Mouse (Mus musculus) CH12.LX (cell line): ENCODE data around the gene Tnk1. TPM values are rescaled to one million over a fixed set of nuclear protein-coding genes. Genes with fewer than 3 reads are reported as not detected.

Experiments
- DNase-seq: peaks from one replicate; pipeline ENCODE4 v3.0.0-alpha.2; 2013; ENCODE audit errors: extremely low read depth
- H3K27ac ChIP-seq: 2 replicates; pipeline ENCODE4 v1.5.1; 2012; ENCODE audit warnings: low read depth, mild to moderate bottlenecking, control low read depth, moderate library complexity; ENCODE audit not compliant: insufficient read depth
- H3K27me3 ChIP-seq: replicated peaks from 2 replicates; pipeline ENCODE3; 2012; ENCODE audit warnings: inconsistent platforms
- H3K36me3 ChIP-seq, 2 experiments: replicated peaks in 1 of 2; 2 replicates each; pipeline versions ENCODE3 to v1.6.1; 2012; ENCODE audit warnings: inconsistent platforms in 1 of 2, low read length in 1 of 2, mild to moderate bottlenecking in 1 of 2, mixed read lengths in 1 of 2, moderate library complexity in 1 of 2; ENCODE audit not compliant: control insufficient read depth in 1 of 2, insufficient read depth in 1 of 2
- H3K4me1 ChIP-seq, 2 experiments: 2 replicates each; pipeline ENCODE4 v1.6.1; 2012; ENCODE audit warnings: inconsistent platforms in 1 of 2, moderate library complexity in 1 of 2; ENCODE audit not compliant: insufficient read depth in 2 of 2, control insufficient read depth in 1 of 2
- H3K4me2 ChIP-seq: 2 replicates; pipeline ENCODE4 v1.6.1; 2012; ENCODE audit warnings: low read depth, mild to moderate bottlenecking, control low read depth; ENCODE audit not compliant: poor library complexity, insufficient read depth, severe bottlenecking
- H3K4me3 ChIP-seq, 3 experiments: fragments of 150-350 bp in 1 of 3; sonication (generic) in 1 of 3; replicated peaks in 1 of 3; 2 replicates each; pipeline versions ENCODE3 to v1.5.1; 2011 to 2012; ENCODE audit warnings: low read depth in 2 of 3, low read length in 2 of 3, mild to moderate bottlenecking in 2 of 3, moderate library complexity in 2 of 3, control low read depth in 1 of 3, improper control_type of control experiment in 1 of 3, inconsistent platforms in 1 of 3, mixed read lengths in 1 of 3; ENCODE audit not compliant: poor library complexity in 1 of 3
- H3K79me2 ChIP-seq: replicated peaks from 2 replicates; pipeline ENCODE4 v1.6.1; 2012; ENCODE audit warnings: mild to moderate bottlenecking, moderate library complexity; ENCODE audit not compliant: control insufficient read depth, poor library complexity, insufficient read depth, severe bottlenecking; ENCODE audit errors: extremely low read depth
- H3K9ac ChIP-seq: 2 replicates; pipeline ENCODE4 v1.6.1; 2012; ENCODE audit warnings: low read depth, mild to moderate bottlenecking, control low read depth, moderate library complexity; ENCODE audit not compliant: insufficient read depth
- H3K9me3 ChIP-seq: replicated peaks from 2 replicates; pipeline ENCODE3; 2012; ENCODE audit warnings: low read length, inconsistent platforms, mixed read lengths
- BHLHE40 ChIP-seq: IDR thresholded peaks from 2 replicates; pipeline ENCODE4 v1.6.1; 2011; ENCODE audit warnings: mild to moderate bottlenecking, low read depth, low read length, improper control_type of control experiment
- CHD1 ChIP-seq: IDR thresholded peaks from 2 replicates; pipeline ENCODE4 v1.6.1; 2012; ENCODE audit warnings: low read depth, low read length, improper control_type of control experiment, inconsistent platforms
- CHD2 ChIP-seq: IDR thresholded peaks from 2 replicates; pipeline ENCODE4 v1.6.1; 2011; ENCODE audit warnings: low read length, improper control_type of control experiment
- EP300 ChIP-seq: IDR thresholded peaks from 2 replicates; pipeline ENCODE4 v1.6.1; 2011; ENCODE audit warnings: low read length, improper control_type of control experiment
- GABPA ChIP-seq: IDR thresholded peaks from 2 replicates; pipeline ENCODE4 v1.6.1; 2012; ENCODE audit warnings: low read depth, low read length, improper control_type of control experiment, inconsistent platforms; ENCODE audit not compliant: insufficient replicate concordance
- HCFC1 ChIP-seq: IDR thresholded peaks from 2 replicates; pipeline ENCODE4 v1.6.1; 2012; ENCODE audit warnings: low read depth, mild to moderate bottlenecking, inconsistent platforms, low read length, improper control_type of control experiment
- IRF4 ChIP-seq: IDR thresholded peaks from 2 replicates; pipeline ENCODE4 v1.6.1; 2014; ENCODE audit warnings: low read depth, mild to moderate bottlenecking, inconsistent platforms, low read length, improper control_type of control experiment
- JUN ChIP-seq: IDR thresholded peaks from 2 replicates; pipeline ENCODE4 v1.6.1; 2011; ENCODE audit warnings: low read depth, mild to moderate bottlenecking, low read length, improper control_type of control experiment, moderate library complexity; ENCODE audit not compliant: insufficient read depth
- KAT2A ChIP-seq: IDR thresholded peaks from 2 replicates; pipeline ENCODE4 v1.6.1; 2012; ENCODE audit warnings: low read length, improper control_type of control experiment, inconsistent platforms; ENCODE audit not compliant: insufficient replicate concordance
- MAFK ChIP-seq: IDR thresholded peaks from 2 replicates; pipeline ENCODE4 v1.6.1; 2011; ENCODE audit warnings: low read length, improper control_type of control experiment; ENCODE audit not compliant: insufficient replicate concordance
- MAZ ChIP-seq: IDR thresholded peaks from 2 replicates; pipeline ENCODE4 v1.6.1; 2012; ENCODE audit warnings: low read depth, mild to moderate bottlenecking, inconsistent platforms, low read length, improper control_type of control experiment, moderate library complexity
- MEF2A ChIP-seq: IDR thresholded peaks from 2 replicates; pipeline ENCODE4 v1.6.1; 2014; ENCODE audit warnings: low read depth, mild to moderate bottlenecking, inconsistent platforms, low read length, improper control_type of control experiment, borderline replicate concordance
- MYC ChIP-seq: IDR thresholded peaks from 2 replicates; pipeline ENCODE4 v1.6.1; 2011; ENCODE audit warnings: low read depth, mild to moderate bottlenecking, improper control_type of control experiment, low read length
- NRF1 ChIP-seq: IDR thresholded peaks from 2 replicates; pipeline ENCODE4 v1.6.1; 2014; ENCODE audit warnings: low read depth, mild to moderate bottlenecking, inconsistent platforms, low read length, improper control_type of control experiment, moderate library complexity
- PAX5 ChIP-seq: IDR thresholded peaks from 2 replicates; pipeline ENCODE4 v1.6.1; 2012; ENCODE audit warnings: low read length, inconsistent platforms, mixed read lengths
- POLR2A ChIP-seq: IDR thresholded peaks from 2 replicates; pipeline ENCODE4 v1.6.1; 2011; ENCODE audit warnings: low read depth, mild to moderate bottlenecking, improper control_type of control experiment, low read length
- POLR2AphosphoS2 ChIP-seq: IDR thresholded peaks from 2 replicates; pipeline ENCODE4 v1.6.1; 2011; ENCODE audit warnings: low read depth, low read length, improper control_type of control experiment
- RAD21 ChIP-seq: IDR thresholded peaks from 2 replicates; pipeline ENCODE4 v1.6.1; 2011; ENCODE audit warnings: low read depth, mild to moderate bottlenecking, low read length, improper control_type of control experiment, moderate library complexity
- TBP ChIP-seq: conservative IDR thresholded peaks from 2 replicates; pipeline ENCODE4 v1.6.1; 2011; ENCODE audit warnings: low read depth, low read length, improper control_type of control experiment
- TCF12 ChIP-seq: IDR thresholded peaks from 2 replicates; pipeline ENCODE4 v1.6.1; 2014; ENCODE audit warnings: low read depth, mild to moderate bottlenecking, inconsistent platforms, low read length, improper control_type of control experiment
- USF2 ChIP-seq: conservative IDR thresholded peaks from 2 replicates; pipeline ENCODE4 v1.6.1; 2011; ENCODE audit warnings: low read depth, low read length, improper control_type of control experiment
- dilution Hi-C: fragments of 300-500 bp; cut with MboI; formaldehyde crosslinking; loops from 2 replicates; pipeline ENCODE4 v1.14.3; 2020; ENCODE audit warnings: low sequenced_read_pairs; ENCODE audit not compliant: extremely low pct_unique_long_range_greater_than_20kb, extremely low pct_ligation_motif_present
- in situ Hi-C: fragments of 300-500 bp; cut with MboI; formaldehyde crosslinking; loops from 3 replicates; pipeline ENCODE4 v1.14.3; 2019; ENCODE audit warnings: low sequenced_read_pairs, low pct_ligation_motif_present, low pct_unique_long_range_greater_than_20kb, mixed read lengths
- polyA plus RNA-seq: library from polyadenylated mRNA; unstranded; fragments of >175 nt; gene quantifications from 2 replicates; pipeline ENCODE4 v1.2.1, GENCODE M21; 2012; ENCODE audit warnings: low read depth; ENCODE audit not compliant: insufficient read length
- total RNA-seq, 2 experiments: library from RNA; depleted of rRNA; stranded (reverse); fragments of 300-350 nt in 1 of 2; fragments of >200 nt in 1 of 2; gene quantifications; 2 replicates each; pipeline ENCODE4 v1.2.3; 2012 to 2014

Gene Tnk1
- total and polyA plus RNA-seq, 3 experiments: 0.13 to 0.30 TPM; not detected in 1

- peaks cover 35% of the 10 kb centered on the region for H3K27me3 ChIP-seq
- H3K4me1 ChIP-seq: peaks cover 1 to 3% of the 10 kb centered on the region in 2 experiments; a peak in 2 of 4 replicates
- no peak overlapping the region for H3K27ac ChIP-seq
- H3K9me3 ChIP-seq: peaks cover 10% of the 10 kb centered on the region
- no peak overlapping the region for H3K4me2 ChIP-seq
- no peak overlapping the region for H3K9ac ChIP-seq
- TF ChIP-seq CHD1: no peak
- no peak for DNase-seq
- dilution Hi-C loops: no loop called here
- H3K36me3 ChIP-seq: peaks cover 0 to 5% of the 10 kb centered on the region in 2 experiments
- no peak overlapping the region for H3K4me3 ChIP-seq
- H3K79me2 ChIP-seq: no peaks in the 10 kb centered on the region
- in situ Hi-C loops: no loop called here
Observed at GRCm38 (mm10) chr11:69828832-69829231, 29.7 kb downstream of the Tnk1 start.

- Histone ChIP-seq H3K36me3 (peaks cover 0 to 3% of the 10 kb centered on the region in 2 experiments), H3K9ac (no peak overlapping the region), H3K9me3 (peaks cover 10% of the 10 kb centered on the region), H3K27ac (no peak overlapping the region), H3K4me2 (no peak overlapping the region), H3K79me2 (no peaks in the 10 kb centered on the region), H3K4me3 (no peak overlapping the region), H3K4me1 (peaks cover 0 to 3% of the 10 kb centered on the region in 2 experiments; a peak in 1 of 4 replicates), H3K27me3 (peaks cover 33% of the 10 kb centered on the region)
- in situ Hi-C loops (no loop called here), dilution Hi-C loops (no loop called here)
- DNase-seq: no peak
- TF ChIP-seq KAT2A (no peak), JUN (no peak), IRF4 (no peak), RAD21 (no peak), CHD2 (no peak), POLR2AphosphoS2 (no peak), GABPA (no peak), BHLHE40 (no peak), HCFC1 (no peak), POLR2A (no peak), EP300 (no peak)
Observed at GRCm38 (mm10) chr11:69823456-69823855, 35.1 kb downstream of the Tnk1 start.

GRCm38 (mm10) chr11:69822080-69822479, 36.5 kb downstream of the Tnk1 start, which contains the start of gene Spem1:
Gene Spem1 (minus strand): TSS chr11:69822180.
- H3K79me2 ChIP-seq: no peaks in the 10 kb centered on the region
- dilution Hi-C loops (no loop called here), in situ Hi-C loops (no loop called here)
- peaks cover 45% of the 10 kb centered on the region for H3K27me3 ChIP-seq
- TF ChIP-seq EP300 (no peak), JUN (no peak), MAZ (no peak), MEF2A (no peak), NRF1 (no peak), TCF12 (no peak), TBP (no peak), MAFK (no peak), USF2 (no peak), POLR2A (no peak), MYC (no peak), KAT2A (no peak), PAX5 (no peak)
- no peak within 1 kb of the TSS for H3K27ac ChIP-seq
- H3K9me3 ChIP-seq: peaks cover 8% of the 10 kb centered on the region
- H3K4me1 ChIP-seq: peaks cover 0 to 3% of the 10 kb centered on the region in 2 experiments; a peak in 1 of 4 replicates
- H3K4me3 ChIP-seq: no peak within 1 kb of the TSS
- no peak within 1 kb of the TSS for H3K9ac ChIP-seq
- H3K4me2 ChIP-seq: no peak within 1 kb of the TSS
- H3K36me3 ChIP-seq: peaks cover 0 to 3% of the 10 kb centered on the region in 2 experiments
- no peak for DNase-seq
